Mouse (Mus musculus): ENCODE data around the gene Vmn2r106.

The Vmn2r106 gene

DNA sequence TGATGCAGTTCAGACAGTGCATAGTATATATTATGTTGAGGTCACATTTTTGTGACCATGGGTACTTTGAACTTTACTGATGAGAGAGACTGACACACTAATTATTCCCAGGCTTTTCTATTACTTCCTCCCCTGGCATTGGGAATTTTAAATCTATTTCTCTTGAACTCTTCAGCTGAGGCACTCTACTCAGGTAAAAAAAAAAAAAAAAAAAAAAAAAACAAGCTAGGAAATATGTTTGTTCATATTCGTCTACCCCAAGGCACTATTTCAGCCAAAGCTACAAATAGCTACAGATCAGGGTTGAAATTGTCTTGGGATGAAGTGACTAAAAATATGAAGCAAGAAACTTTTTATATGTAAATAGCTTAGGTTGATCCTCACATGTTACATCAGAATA is at the start of gene Vmn2r106:
Gene Vmn2r106 (minus strand): TSS at position 101 of the 400 bp plus-strand sequence.
- no peak for DNase-seq (ENCODE audit: low spot score)

DNA sequence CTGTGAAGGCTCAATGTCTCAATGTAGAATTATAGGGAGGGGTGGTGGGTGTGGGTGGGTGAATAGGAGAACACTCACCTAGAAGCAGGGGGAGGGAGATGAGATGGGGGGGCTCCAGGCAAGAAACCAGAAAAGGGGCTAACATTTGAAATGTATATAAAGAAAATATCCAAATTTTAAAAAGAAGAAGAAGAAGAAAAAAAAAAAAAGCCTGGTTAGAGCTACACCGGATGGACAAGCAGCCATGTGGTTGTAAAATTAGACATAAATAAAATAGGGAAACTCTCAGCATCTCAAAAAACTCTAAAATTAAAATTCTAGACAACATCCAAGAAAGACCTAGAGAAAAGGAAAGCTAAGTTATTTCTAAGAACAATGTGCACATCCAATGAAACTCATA is 20.4 kb upstream of the Vmn2r106 start:
- no peak for DNase-seq (ENCODE audit: low spot score)

DNA sequence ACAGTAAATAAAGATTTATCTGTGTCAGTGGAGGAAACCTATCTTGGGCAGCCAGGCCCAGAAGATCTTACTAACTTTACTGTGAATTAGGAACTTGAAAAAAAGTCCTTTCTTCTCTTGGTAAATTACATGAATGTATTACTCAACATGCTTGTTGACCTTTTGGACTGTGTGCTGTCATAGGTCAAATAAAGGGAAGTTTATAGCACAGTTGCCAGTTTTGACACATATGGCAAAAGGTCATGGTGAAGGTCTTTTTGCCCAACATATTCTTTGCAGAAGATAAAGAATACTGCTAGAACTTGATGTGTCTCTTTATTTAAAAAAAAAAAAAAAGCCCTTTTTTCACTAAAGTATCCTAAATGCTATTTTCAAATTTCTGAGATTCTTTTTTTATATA is 1.6 kb upstream of the Vmn2r106 start:
- no peak for DNase-seq (ENCODE audit: low spot score)

DNA sequence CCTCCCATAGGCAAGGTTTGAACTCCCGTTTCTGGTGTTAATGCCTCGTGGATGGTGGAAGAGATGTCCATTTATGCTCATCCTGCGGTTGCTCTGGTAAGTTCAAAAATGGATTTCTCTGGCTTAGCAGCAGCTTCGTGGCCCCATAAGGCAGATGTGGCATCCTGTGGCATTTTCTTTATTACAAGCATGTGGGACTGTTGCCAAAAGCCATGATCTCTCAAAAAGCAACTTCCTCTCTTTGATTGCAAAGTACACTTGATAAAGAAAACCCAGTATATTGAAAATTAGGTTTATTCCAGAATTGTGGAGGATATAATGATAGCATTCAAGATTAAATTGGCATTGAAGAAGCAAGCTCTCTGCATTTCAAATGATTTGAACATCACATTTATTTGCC is 29.8 kb downstream of the Vmn2r106 start:
- no peak for DNase-seq (ENCODE audit: low spot score)

DNA sequence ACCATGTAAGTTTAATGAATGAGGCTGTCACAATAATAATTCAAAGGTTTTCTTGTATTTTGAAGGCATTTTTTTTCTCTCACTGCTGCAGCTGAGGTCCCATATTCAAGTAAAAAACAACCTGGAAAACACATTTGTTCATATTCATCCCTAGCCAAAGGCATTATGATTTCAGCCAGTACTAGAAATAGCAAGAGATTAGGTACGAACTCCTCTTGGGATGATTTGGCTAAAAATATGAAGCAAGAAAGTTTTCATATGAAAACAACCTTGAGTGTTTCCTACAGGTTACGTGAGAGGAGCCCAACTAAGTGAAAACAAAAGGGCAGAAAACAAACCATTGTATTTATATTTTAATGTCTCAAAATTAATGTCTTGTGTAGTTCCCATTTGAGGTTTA is 50.4 kb downstream of the Vmn2r106 start, which contains the start of gene Vmn2r105:
Gene Vmn2r105 (minus strand): TSS at position 101 of the 400 bp plus-strand sequence.
- DNase-seq (ENCODE audit: low spot score), result no peak

Data from testis, postnatal 10 days (tissue).